Comparison of ENCODE assay signal across 8 mouse cellular contexts in genomic region chr9:21131059-21131956, GRCm38 (mm10). TPM values are rescaled to one million over a fixed set of nuclear protein-coding genes. Genes with fewer than 3 reads are reported as not detected.
DNase-seq lines count a peak whose midpoint lies in the region; ATAC-seq lines count a peak whose summit lies in the region.

TSS of gene Tyk2 (minus strand) at chr9:21131243.

- H3K27me3 ChIP-seq in hindbrain, embryonic 11.5 days (ENCODE audit: control insufficient read depth, insufficient read depth, low read length), result no peaks in the 10 kb centered on the region

- WGBS in hindbrain, embryonic 11.5 days, result 6% methylated on average over 37 of the region's 37 CpGs

- H3K4me1 ChIP-seq in hindbrain, embryonic 11.5 days (replicated peaks; ENCODE audit: control insufficient read depth, insufficient read depth, low read length), result peaks cover 3% of the 10 kb centered on the region; the same call in 1 of the 2 replicates

- H3K9me3 ChIP-seq in hindbrain, embryonic 11.5 days (ENCODE audit: control insufficient read depth, low read length), result no peaks in the 10 kb centered on the region

- peak within 1 kb of the TSS; percentile 61 for H3K4me2 ChIP-seq in hindbrain, embryonic 11.5 days (replicated peaks; ENCODE audit: low read depth, low read length)

- H3K4me3 ChIP-seq in hindbrain, embryonic 11.5 days (ENCODE audit: low read depth, low read length), result peak within 1 kb of the TSS; percentile 58

- H3K27ac ChIP-seq in hindbrain, embryonic 11.5 days (ENCODE audit: low read depth, low read length), result no peak within 1 kb of the TSS

- H3K9ac ChIP-seq in hindbrain, embryonic 11.5 days (ENCODE audit: low read depth, low read length), result peak within 1 kb of the TSS; percentile 61

- H3K36me3 ChIP-seq in hindbrain, embryonic 11.5 days (ENCODE audit: control insufficient read depth, insufficient read depth, low read length), result no peaks in the 10 kb centered on the region

- ATAC-seq in hindbrain, embryonic 11.5 days (ENCODE audit: low FRiP score), result peak; percentile 98

- peak; percentile 96 for DNase-seq in Muller cell, postnatal 12 days (ENCODE audit: inconsistent ontology term)
- DNase-seq in cerebellum, adult 9-11 months, result peak; percentile 96
- DNase-seq in frontal cortex, adult 2 months (ENCODE audit: extremely low spot score in 1 of 2, low spot score in 1 of 2), result peak; percentile 94 to 96
- DNase-seq in hindbrain, embryonic 11.5 days (ENCODE audit: low spot score), result peak; percentile 90
- DNase-seq in layer of hippocampus, postnatal 10 days (ENCODE audit: low spot score in 2 of 2), result peak; percentile 84 to 90
- peak; percentile 95 for DNase-seq in lung, postnatal 10 days
- peak; percentile 88 for DNase-seq in ovary, postnatal 36 days (ENCODE audit: low spot score)
- DNase-seq in thymus, postnatal 25 days, result peak; percentile 88

RNA-seq across cellular contexts. Expression of gene Tyk2, which starts in this region (rescaled TPM):
- polyA plus RNA-seq in frontal cortex, adult 2 months (2012; rRNA removed), result 16.5 and 19.1 TPM in 2 replicates
- polyA plus RNA-seq in hindbrain, embryonic 11.5 days (2014; fragmentation: Nextera tagmentation; extraction: Ambion mirVana), result 6.9 and 8.0 TPM in 2 replicates
- total RNA-seq in layer of hippocampus, postnatal 10 days (2021), result 10 to 100 TPM; 12.7 to 14.0 TPM
